Mouse (Mus musculus) kidney, postnatal 36 days (tissue): ENCODE measurements around the gene Hnrnpl.

Source experiments
- DNase-seq, 2 experiments: peaks; one replicate each; pipeline ENCODE4 v3.0.0; 2021 to 2022; ENCODE audit warnings: mixed read lengths in 2 of 2

Hnrnpl gene

GRCm38 (mm10) chr7:28831411-28832125, 23.2 kb downstream of the Hnrnpl start:
- peak in 1 of 2 experiments; percentile 25 for DNase-seq

- DNase-seq = peak in 1 of 2 experiments; percentile 15
These were observed 23.8 kb downstream of the Hnrnpl start for GRCm38 (mm10) chr7:28832137-28832536.

GRCm38 (mm10) chr7:28833723-28834347, 25.5 kb downstream of the Hnrnpl start, which contains the start of gene Lgals4:
Lgals4 (plus strand) TSS chr7:28833854.
- DNase-seq = no peak

- DNase-seq = peak; percentile 43 to 47
These were observed 28.6 kb downstream of the Hnrnpl start for GRCm38 (mm10) chr7:28836936-28837335.

GRCm38 (mm10) chr7:28838331-28838730, 30.0 kb downstream of the Hnrnpl start:
- DNase-seq = no peak

- no peak for DNase-seq
These were observed 38.9 kb downstream of the Hnrnpl start for GRCm38 (mm10) chr7:28847273-28847672.

- no peak for DNase-seq
These were observed 41.4 kb downstream of the Hnrnpl start for GRCm38 (mm10) chr7:28849700-28850236.

GRCm38 (mm10) chr7:28850642-28851041, 42.3 kb downstream of the Hnrnpl start:
- no peak for DNase-seq

GRCm38 (mm10) chr7:28859953-28860352, 51.6 kb downstream of the Hnrnpl start:
- DNase-seq = no peak

GRCm38 (mm10) chr7:28860898-28861297, 52.6 kb downstream of the Hnrnpl start:
- no peak for DNase-seq

GRCm38 (mm10) chr7:28862817-28863499, 54.6 kb downstream of the Hnrnpl start:
- DNase-seq = no peak

- no peak for DNase-seq
These were observed 55.2 kb downstream of the Hnrnpl start, which contains the start of gene Lgals7 for GRCm38 (mm10) chr7:28863540-28863939. Lgals7 (plus strand) TSS chr7:28863853.

GRCm38 (mm10) chr7:28864288-28864750, 56.0 kb downstream of the Hnrnpl start:
- no peak for DNase-seq

GRCm38 (mm10) chr7:28865481-28866300, 57.4 kb downstream of the Hnrnpl start:
- peak; percentile 81 to 85 for DNase-seq

GRCm38 (mm10) chr7:28866769-28867507, 58.6 kb downstream of the Hnrnpl start:
- no peak for DNase-seq

- peak; percentile 74 to 88 for DNase-seq
These were observed 59.4 kb downstream of the Hnrnpl start for GRCm38 (mm10) chr7:28867508-28868340.

- DNase-seq = no peak
These were observed 62.7 kb downstream of the Hnrnpl start for GRCm38 (mm10) chr7:28870901-28871664.
